Mouse (Mus musculus): ENCODE data around the gene Hyal3.

Hyal3 gene

DNA sequence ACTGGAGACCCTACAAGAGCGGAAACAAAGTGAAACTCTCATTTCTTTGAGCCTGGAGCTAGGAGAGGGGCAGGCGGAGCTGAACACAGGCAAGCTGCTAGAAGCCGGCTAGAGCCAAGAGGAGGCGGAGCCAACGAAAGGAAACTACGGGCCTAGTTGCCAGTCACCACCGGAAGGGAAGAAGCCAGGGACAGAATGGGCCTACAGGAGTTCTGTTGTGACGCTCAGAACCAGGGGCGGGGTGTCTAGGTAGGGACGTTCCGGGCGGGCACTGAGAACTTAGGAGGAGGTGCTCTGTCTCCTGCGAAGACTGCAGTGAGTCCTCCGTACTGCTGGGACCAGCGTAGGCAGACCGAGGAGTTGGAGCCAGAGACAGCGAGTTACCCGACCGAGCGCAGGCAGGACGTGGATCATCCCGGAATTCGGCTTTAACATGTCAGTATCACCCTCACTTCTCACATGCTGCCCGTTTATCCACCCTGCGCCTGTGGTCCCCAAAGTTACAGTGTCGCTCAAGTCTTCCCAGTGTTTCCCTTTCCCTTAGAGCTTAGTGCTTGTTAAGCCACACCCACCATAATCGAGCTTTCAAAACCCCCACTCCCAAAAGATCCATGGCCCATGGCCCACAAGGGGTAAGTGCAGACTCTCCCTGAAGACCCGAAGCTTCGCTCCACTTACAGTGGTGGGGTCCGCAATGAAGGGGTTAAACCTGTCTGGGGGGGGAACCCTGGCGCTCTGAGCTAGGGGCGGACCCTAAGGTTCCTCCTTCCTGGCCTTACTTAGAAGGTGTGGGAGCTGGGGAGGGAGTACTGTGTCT, at the start of gene Hyal3:
Gene Hyal3, plus strand, starts transcription at position 318 of the 817 bp plus-strand sequence.
- peak; percentile 69 to 73 for DNase-seq (ENCODE audit: low spot score in 2 of 2)

- DNase-seq (ENCODE audit: low spot score in 2 of 2): peak; percentile 71 to 81
These were observed 46.7 kb upstream of the Hyal3 start, which contains the start of gene Tmem115 for GRCm38 (mm10) chr9:107533791-107534407. Gene Tmem115 (plus strand): TSS chr9:107533945.

GRCm38 (mm10) chr9:107534408-107535202, 46.0 kb upstream of the Hyal3 start:
- DNase-seq (ENCODE audit: low spot score in 2 of 2): peak in 1 of 2 experiments; percentile 25

GRCm38 (mm10) chr9:107538231-107538630, 42.4 kb upstream of the Hyal3 start:
- DNase-seq (ENCODE audit: low spot score in 2 of 2): no peak

- no peak for DNase-seq (ENCODE audit: low spot score in 2 of 2)
These were observed 41.9 kb upstream of the Hyal3 start for GRCm38 (mm10) chr9:107538711-107539110.

DNA sequence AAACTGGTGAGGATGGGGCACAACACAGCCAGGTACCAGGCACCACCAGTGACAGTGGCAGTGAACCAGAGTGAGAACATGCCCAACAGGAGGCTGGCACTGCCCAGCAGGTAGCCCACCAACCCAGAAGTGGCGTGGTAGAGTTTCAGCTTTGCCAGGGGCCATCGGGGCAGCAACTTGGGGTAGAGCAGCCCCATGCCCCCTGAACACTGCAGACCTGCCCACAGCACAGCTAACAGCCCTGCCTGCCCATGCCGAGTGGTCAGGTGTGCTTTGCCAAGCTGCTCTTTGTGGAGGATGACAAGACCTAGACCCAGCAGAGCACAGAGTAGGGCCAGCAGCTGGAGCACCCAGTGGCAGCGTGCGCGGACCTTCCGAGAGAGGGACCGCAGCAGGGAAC, 40.7 kb upstream of the Hyal3 start:
- no peak for DNase-seq (ENCODE audit: low spot score in 2 of 2)

- DNase-seq (ENCODE audit: low spot score in 2 of 2): no peak
These were observed 40.2 kb upstream of the Hyal3 start for GRCm38 (mm10) chr9:107540420-107540819.

DNA sequence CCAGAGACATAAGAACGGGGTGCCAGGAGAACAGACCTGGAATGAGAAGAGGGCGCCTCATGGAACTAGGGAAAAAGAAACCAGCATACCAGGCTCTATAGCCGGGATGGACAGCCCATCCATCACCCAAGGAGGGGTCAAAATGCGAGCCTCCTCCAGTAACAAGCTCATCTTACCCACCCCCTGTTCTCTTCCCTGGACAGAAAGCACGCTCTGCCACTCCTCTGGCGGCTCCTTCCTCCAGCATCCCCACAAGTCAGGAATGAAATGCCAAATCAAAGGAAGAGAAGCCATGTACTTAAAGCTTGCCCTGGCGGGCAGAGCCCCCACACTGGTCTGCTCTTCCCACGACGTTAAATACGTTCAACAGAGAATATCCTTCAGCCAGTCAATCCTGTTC, 39.6 kb upstream of the Hyal3 start:
- no peak for DNase-seq (ENCODE audit: low spot score in 2 of 2)

DNA sequence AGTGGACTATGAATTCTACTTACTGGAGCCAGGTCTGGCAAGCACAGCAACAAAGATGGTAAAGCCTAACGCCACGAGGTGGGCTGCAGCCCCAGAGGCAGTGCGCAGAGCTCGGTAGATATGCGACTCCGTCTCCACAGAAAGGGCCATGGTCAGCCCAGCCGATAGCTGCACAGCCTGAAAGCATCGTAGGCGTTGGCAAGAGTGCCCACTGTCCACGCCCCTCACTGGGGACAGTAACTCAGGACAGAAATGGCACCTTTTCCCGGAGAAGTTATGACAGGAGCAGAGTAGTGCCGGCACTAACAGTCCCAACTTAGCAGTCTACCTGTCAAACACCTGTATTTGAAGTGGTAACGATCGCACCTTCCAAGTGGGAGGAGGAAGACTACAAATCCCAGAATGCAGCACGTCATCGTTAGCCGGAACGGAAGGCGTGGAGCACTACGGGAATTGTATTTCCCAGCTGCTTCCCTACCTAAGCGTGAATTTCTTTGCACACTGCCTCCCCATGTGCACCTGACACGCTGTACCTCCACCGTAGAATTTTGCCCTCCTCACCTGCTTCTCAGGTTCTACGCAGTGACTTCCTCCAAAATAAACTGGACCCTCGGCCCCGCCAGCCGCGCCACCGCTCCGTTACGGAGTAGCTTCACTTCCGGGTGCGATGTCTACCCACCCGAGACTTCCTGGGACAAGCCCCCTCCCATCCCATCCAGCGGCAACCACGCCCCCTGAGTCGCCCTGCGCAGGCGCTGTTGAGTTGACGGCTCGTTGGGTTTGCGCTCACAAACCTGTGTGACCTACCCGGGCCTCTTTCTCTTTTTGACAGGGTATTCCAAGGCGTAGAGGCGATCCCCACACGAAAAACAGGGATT, 38.9 kb upstream of the Hyal3 start, which contains the start of the genes Cyb561d2 and Nprl2:
Gene Cyb561d2, minus strand, starts transcription at position 720 of the 878 bp plus-strand sequence.
Gene Nprl2, plus strand, starts transcription at position 753 of the 878 bp plus-strand sequence.
- DNase-seq (ENCODE audit: low spot score in 2 of 2): peak; percentile 82 to 87

GRCm38 (mm10) chr9:107542352-107542686, 38.3 kb upstream of the Hyal3 start:
- DNase-seq (ENCODE audit: low spot score in 2 of 2): no peak

GRCm38 (mm10) chr9:107542721-107543120, 37.9 kb upstream of the Hyal3 start:
- no peak for DNase-seq (ENCODE audit: low spot score in 2 of 2)

DNA sequence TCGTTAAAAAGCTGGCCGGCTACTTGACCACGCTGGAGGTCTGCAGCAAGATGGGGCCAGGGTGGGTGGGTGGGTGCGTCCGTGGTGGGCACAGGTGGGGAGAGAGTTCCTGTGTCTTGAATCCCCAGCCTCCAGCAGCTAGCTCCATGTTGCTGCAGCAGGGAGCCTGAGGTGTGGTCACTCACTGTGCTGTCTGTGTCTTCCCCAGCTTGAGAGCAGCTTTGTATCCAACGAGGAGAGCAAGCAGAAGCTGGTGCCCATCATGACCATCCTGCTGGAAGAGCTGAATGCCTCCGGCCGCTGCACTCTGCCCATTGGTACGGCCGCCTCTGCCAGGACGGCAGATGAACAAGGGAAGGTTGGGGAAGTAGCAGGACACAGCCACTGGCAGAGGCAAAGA, 37.3 kb upstream of the Hyal3 start:
- DNase-seq (ENCODE audit: low spot score in 2 of 2): no peak

GRCm38 (mm10) chr9:107544196-107544700, 36.4 kb upstream of the Hyal3 start:
- DNase-seq (ENCODE audit: low spot score in 2 of 2): no peak

DNA sequence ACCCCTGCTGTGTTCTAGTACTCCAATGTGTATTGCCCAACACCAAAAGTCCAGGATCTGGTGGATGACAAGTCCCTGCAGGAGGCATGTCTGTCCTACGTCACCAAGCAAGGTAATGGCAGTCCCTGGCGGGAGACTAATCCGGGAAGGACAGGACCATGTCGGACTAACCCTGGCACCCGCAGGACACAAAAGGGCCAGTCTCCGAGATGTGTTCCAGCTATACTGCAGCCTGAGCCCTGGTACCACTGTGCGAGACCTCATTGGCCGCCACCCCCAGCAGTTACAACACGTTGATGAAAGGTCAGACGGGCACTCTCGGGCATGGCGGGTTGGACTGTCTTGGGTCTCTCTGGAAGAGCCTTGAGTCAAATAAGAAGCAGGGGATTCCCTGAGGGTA, 35.9 kb upstream of the Hyal3 start:
- DNase-seq (ENCODE audit: low spot score in 2 of 2): no peak

- no peak for DNase-seq (ENCODE audit: low spot score in 2 of 2)
These were observed 35.4 kb upstream of the Hyal3 start for GRCm38 (mm10) chr9:107545199-107545598.

DNA sequence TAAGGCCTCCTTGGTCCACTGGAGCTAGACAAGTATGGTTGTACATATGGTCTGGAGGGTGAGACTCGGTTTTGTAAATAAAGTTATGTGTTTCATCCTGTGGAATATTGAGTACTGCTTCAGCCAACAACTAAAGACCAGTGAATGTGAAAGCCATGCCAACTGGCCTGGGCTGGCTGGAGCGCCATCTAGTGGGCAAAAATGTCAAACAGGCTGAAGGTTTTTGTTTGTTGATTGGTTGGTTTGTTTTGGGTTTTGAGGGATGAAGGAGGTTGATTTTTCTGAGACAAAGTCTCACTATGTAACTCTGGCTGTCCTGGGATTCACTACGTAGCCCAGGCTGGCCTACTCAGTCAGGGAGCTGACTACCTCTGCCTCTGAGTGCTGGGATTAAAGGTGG, 35.0 kb upstream of the Hyal3 start:
- DNase-seq (ENCODE audit: low spot score in 2 of 2): peak; percentile 56 to 80

DNA sequence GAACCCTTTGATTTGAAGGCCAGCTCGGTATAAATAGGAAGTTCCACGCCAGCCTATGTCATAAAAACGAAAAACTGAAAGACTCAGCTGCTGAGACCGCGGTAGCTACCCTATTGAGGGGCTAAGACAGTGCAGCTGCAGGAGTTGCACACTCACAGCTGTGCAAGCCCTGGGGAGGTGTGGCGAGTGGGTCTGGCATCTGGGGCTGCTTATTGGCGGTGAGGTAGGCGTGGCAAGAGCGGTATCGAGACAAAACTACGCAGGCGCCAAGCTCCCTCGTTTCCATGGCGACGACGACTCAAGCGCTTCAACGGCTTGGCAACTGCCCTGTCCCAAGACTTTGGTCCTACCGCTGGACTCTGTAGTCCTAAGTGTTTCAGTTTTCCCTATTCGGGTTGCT, 33.6 kb upstream of the Hyal3 start, which contains the start of gene Zmynd10:
Gene Zmynd10, plus strand, starts transcription at position 273 of the 400 bp plus-strand sequence.
- peak; percentile 69 to 82 for DNase-seq (ENCODE audit: low spot score in 2 of 2)

DNA sequence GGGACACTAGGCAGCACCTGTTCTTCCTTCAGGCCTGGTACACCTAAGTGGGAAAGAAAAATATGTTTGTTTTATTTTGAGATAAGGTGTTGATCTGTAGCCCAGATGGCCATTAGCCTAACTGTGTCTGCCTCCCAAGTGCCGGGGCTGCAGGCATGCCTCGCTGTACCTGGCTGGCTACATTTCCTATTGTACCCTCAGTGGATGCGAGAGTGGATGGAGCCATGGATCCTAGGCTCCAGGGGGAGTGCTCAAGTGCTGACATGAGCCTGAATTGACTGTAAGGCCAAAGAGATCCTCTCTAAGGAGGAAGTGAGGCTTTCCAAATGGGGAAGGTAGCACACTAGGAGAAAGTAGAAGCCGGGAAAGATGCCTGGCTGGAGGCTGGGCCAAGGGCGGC, 32.7 kb upstream of the Hyal3 start:
- no peak for DNase-seq (ENCODE audit: low spot score in 2 of 2)

DNA sequence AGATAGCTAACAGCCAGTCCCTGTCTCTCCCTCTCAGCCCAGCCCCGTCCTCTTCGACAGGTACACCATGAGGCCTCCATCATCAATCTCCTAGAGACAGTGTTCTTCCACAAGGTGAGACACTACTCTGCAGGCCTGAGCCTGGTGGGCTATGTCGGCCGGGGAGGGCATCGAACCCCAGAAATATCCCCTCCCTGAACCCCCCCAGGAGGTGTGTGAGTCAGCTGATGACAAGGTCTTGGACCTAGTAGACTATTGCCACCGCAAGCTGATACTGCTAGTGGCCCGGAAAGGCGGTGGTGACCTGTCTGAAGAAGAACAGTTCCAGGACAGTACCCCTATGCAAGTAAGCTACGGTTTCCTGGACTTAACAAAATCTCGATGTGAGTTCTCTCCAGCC, 31.8 kb upstream of the Hyal3 start:
- no peak for DNase-seq (ENCODE audit: low spot score in 2 of 2)

DNA sequence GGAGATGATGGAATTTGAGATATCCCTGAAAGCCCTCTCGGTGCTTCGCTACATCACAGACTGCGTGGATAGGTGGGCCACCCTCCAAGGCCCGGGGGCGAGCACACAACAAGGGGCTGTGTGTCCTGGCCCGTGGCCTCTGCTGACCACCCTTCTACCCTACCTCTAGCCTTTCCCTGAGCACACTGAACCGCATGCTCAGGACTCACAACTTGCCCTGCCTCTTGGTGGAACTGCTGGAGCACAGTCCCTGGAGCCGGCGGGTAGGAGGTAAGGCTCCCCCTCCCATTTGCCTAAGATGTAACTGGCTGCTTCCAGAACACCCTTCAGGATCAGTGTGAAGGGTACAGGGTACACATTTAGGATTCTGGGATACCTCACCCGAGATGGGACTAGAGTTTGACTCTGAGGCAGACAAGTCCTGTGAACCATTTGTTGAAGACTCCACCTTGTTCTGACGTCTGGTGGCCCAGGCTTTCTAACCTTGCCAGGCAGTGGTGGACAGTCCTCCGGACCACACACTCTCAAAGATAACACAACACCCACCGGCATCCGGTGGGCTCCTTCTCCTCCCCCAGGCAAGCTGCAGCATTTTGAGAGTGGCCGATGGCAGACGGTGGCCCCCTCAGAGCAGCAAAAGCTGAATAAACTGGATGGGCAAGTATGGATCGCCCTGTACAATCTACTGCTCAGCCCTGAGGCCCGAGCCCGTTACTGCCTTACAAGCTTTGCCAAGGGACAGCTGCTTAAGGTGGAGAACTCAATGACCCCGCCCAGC, 31.1 kb upstream of the Hyal3 start:
- DNase-seq (ENCODE audit: low spot score in 2 of 2): no peak

Data from spleen, postnatal 14 days (tissue).